Mouse (Mus musculus) kidney, adult 9 months (tissue): ENCODE results near the gene Ndufb2.

Experiments used
- DNase-seq: peaks from one replicate; pipeline ENCODE4 v3.0.0; 2022

Ndufb2 gene

GRCm38 (mm10) chr6:39581087-39581784, 11.1 kb upstream of the Ndufb2 start:
- DNase-seq = no peak

GRCm38 (mm10) chr6:39585517-39585916, 6.9 kb upstream of the Ndufb2 start, which contains the start of gene Gm42420:
Gene Gm42420, plus strand, starts transcription at chr6:39585753.
- no peak for DNase-seq

- DNase-seq = no peak
These were observed 893 bp upstream of the Ndufb2 start for GRCm38 (mm10) chr6:39591481-39591880.

- DNase-seq = no peak
These were observed 8.5 kb downstream of the Ndufb2 start for GRCm38 (mm10) chr6:39600851-39601250.

- DNase-seq = no peak
These were observed 9.5 kb downstream of the Ndufb2 start for GRCm38 (mm10) chr6:39601828-39602227.

- no peak for DNase-seq
These were observed 12.2 kb downstream of the Ndufb2 start for GRCm38 (mm10) chr6:39604565-39604964.

- DNase-seq = no peak
These were observed 13.7 kb downstream of the Ndufb2 start for GRCm38 (mm10) chr6:39606056-39606455.

GRCm38 (mm10) chr6:39606862-39607261, 14.5 kb downstream of the Ndufb2 start:
- no peak for DNase-seq

GRCm38 (mm10) chr6:39607365-39607764, 15.0 kb downstream of the Ndufb2 start:
- DNase-seq = no peak

- DNase-seq = no peak
These were observed 17.8 kb downstream of the Ndufb2 start for GRCm38 (mm10) chr6:39610207-39610606.

- peak; percentile 60 for DNase-seq
These were observed 18.9 kb downstream of the Ndufb2 start for GRCm38 (mm10) chr6:39611296-39611695.
